Mouse (Mus musculus) mouse embryonic stem cell (cell line): ENCODE measurements around the gene Gm29666.
"Not testable (repeated sequence)": the region's sequence is repeated elsewhere in the genome, so short reads cannot be mapped to it uniquely, and the experiment has no call there.

Experiments
- in situ Hi-C, 2 experiments: fragments of 300-500 bp; cut with MboI; formaldehyde crosslinking; loops; 1 replicate in 1 of 2; 3 replicates in 1 of 2; pipeline ENCODE4 v1.14.3; 2019 to 2020; ENCODE audit warnings: low sequenced_read_pairs in 2 of 2, low pct_unique_long_range_greater_than_20kb in 1 of 2, mixed read lengths in 1 of 2; ENCODE audit not compliant: unreplicated experiment in 1 of 2

Gm29666 gene

DNA sequence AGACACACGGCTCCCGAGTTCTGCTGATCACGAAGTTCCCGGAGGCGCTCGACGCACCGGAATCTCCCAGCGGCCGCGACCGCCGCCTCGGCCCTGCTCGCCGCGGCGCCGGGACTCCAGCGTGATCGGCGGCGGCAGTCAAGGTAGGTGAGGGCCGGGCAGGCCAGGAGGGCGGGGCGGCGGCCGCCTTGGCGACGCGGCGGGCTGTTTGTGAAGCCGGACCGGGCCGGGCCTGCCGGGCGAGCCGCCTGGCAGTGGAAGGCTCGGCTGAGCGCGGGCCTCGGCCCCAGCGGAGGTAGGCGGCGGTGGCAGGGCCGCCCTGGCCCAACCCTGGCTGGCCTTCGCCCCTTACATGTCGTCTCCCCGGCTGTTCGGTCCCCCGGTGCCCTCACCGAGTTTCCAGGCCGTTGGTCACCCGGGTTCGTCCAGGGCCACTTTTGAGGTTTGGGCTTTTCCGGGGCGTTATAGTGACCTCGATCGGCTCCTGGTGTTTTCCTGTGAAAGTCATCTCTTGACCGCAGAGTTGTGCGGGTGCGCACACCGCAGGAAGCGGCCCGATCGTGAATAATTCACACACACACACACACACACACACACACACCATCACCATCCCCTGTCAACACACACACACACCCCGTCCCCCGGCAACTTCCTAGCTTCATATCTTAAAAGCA, 3.8 kb upstream of the Gm29666 start:
- in situ Hi-C loops = no loop called here

DNA sequence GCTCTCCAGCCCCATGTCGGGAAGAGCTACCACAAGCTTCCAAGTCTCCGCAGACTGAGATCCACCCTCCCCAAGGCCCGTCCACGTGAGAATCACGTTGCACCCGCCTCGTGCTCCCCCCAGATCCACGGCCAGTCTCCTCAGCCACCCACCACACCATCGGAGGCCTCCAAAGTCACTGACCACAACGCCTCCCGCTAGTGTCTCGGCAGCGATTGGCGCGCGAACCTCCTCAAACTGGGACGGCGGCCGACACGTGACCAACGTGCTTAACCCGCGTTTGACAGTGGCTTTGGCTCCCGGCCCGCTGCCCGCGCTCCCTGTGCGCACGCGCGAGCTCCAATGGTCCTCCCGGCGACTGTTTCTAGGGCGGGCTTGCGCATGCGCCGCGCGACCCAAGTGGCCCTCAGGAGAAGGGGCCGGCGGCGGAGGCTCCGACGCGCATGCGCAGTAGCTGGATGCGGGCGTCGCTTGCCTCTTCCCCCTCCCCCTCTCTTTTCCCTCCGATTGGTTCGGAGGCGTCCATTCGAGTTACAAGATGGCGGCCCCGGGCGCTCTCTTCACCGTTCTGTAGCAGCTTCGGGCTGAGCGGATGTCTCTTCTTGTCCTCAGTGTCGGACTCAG, 3.2 kb upstream of the Gm29666 start, which contains the start of gene Nup50:
Gene Nup50 (plus strand): TSS at position 528 of the 624 bp plus-strand sequence.
- in situ Hi-C loops = no loop called here

DNA sequence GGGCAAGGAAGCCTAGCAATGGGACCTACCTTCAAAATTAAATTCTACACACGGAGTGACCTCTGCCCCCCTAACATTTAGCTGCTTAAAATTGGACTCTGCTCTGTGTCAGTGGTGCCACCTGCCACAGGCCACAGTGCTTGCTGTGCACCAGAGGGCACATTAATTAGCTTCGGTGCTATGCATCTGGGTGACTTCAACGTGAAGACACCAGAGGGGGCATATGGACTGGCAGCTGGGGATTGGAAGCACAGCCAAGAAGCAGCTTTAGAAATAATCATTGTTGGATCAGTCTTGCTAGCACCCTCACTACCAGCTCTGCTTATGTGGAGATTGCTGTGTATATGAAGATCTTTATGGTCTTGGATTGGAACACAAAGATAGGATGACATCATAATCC, 6.6 kb downstream of the Gm29666 start:
- in situ Hi-C loops = no loop called here

GRCm38 (mm10) chr15:84903843-84904385, 15.9 kb downstream of the Gm29666 start:
- in situ Hi-C loops = no loop called here

- in situ Hi-C loops = no loop called here
Observed at GRCm38 (mm10) chr15:84898077-84898476, 21.8 kb downstream of the Gm29666 start.

- in situ Hi-C loops = no loop called here
Observed at GRCm38 (mm10) chr15:84896664-84897063, 23.2 kb downstream of the Gm29666 start.

- in situ Hi-C loops = not testable (repeated sequence)
Observed at GRCm38 (mm10) chr15:84896216-84896615, 23.6 kb downstream of the Gm29666 start.

DNA sequence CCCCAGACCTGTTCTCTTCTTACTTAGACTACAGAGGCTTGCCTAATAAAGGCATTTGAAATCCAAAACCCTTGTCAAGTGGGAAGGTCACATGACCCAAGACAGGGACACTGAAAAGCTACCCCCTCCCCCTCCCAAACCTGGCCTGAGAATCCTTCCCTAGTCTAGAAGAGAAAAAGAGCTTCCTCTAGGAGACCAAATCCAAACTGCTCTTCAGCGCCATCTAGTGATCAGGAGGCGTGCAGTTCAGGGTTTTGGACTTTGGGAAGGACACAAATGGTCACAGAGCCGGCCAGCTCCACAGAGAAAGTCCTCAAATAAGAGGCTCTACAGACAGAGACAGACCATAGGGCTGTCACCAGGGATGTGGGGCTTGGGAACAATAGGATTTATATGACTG, 28.2 kb downstream of the Gm29666 start:
- in situ Hi-C loops = no loop called here

GRCm38 (mm10) chr15:84891246-84891645, 28.6 kb downstream of the Gm29666 start:
- in situ Hi-C loops = no loop called here

DNA sequence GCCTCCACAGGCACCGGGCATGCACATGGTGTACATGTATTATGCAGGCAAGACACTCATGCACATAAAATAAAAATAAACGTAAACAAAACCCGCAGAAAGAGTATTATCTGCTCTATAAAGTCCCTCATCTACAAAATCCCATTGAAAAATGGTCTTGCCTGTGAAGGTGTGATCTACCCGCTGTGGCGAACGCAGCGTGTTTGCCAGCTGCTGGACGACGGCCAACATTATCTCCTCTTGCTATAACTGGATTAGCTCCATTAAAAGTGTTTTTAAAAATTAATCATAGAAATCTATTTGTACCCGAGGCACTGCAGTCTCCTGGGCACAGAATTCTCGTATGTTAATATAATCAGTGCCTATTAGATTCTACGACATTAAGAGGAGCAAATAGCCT, 31.8 kb downstream of the Gm29666 start:
- in situ Hi-C loops = no loop called here

DNA sequence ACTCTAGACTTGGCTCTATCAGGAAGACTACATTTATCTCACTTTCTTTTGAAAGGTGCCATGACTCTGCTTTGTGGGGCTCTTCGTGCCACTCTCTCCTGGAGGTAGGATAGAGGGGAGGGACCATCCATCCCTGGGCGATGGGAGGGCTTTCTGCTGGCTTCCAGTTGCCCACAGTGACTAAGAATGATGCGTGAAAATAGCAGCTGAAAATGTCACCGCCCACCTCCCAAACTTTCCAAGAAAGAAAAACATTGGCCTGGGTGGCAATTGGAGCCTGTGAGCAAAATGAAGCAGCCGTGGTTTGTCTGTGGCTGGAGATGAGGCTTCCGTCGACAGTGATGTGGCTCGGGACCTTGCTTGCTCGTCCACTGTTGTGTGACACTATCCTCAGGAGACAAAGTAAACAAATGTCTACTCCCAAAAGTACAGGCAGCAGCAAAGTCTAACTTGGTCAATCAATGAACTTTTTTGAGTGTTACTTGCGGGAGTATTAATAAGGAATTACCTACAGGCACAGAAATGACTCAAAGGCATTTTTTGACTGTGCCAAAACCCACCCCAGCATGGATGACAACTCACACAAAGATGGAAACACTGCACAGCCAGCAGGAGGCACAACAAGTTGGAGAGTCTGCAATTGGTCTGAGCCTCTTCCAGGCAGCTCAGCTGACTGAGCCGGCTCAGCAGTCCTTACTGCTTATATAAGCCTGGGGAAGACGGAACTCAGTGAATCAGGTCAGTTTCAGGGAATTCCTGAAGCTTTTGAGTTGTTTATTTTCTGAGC, 42.6 kb downstream of the Gm29666 start:
- in situ Hi-C loops = no loop called here

DNA sequence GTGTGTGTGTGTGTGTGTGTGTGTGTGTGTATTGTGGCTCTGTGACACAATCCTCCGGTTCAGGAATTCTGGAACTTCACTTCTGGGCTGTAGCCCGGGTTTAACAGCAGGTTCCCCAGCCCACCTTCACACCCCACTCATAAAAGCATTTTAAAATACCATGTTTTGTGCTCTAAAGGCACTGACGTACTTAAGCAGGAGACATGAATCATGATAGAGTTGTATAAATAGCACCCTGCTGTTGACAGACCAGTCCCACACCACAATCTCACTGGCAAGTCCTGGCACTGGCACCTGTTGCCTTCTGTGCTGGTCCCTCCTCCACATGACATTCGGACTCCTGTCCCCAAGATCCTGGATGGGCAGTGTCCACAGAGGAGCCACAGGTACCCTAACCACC, 46.0 kb downstream of the Gm29666 start:
- in situ Hi-C loops = no loop called here

GRCm38 (mm10) chr15:84873079-84873478, 46.8 kb downstream of the Gm29666 start:
- in situ Hi-C loops = no loop called here

- in situ Hi-C loops = no loop called here
Observed at GRCm38 (mm10) chr15:84871802-84872201, 48.0 kb downstream of the Gm29666 start.

GRCm38 (mm10) chr15:84861911-84862310, 57.9 kb downstream of the Gm29666 start:
- in situ Hi-C loops = no loop called here
